Mouse (Mus musculus) liver, adult 2 months (tissue): ENCODE measurements around the gene Sap30. TPM values are rescaled to one million over a fixed set of nuclear protein-coding genes. Genes with fewer than 3 reads are reported as not detected.
"Not testable (repeated sequence)": the region's sequence is repeated elsewhere in the genome, so short reads cannot be mapped to it uniquely, and the experiment has no call there.

Experiments
- DNase-seq: peaks from one replicate; pipeline ENCODE4 v3.0.0-alpha.2; 2011; ENCODE audit warnings: low read depth, low spot score; ENCODE audit errors: extremely low read depth
- H3K27ac ChIP-seq: fragments of 200-500 bp; replicated peaks from 2 replicates; pipeline ENCODE4 v1.5.1; 2012; ENCODE audit warnings: low read depth, mild to moderate bottlenecking, control low read depth, inconsistent platforms, low read length; ENCODE audit not compliant: insufficient read depth
- H3K27me3 ChIP-seq: fragments of 200-500 bp; 2 replicates; pipeline ENCODE4 v1.6.1; 2012; ENCODE audit warnings: mild to moderate bottlenecking, moderate library complexity, low read length, inconsistent platforms; ENCODE audit not compliant: control insufficient read depth, insufficient read depth
- H3K36me3 ChIP-seq: fragments of 200-500 bp; 2 replicates; pipeline ENCODE4 v1.6.1; 2012; ENCODE audit warnings: low read length, inconsistent platforms; ENCODE audit not compliant: control insufficient read depth, insufficient read depth
- H3K4me1 ChIP-seq: fragments of 200-500 bp; 2 replicates; pipeline ENCODE4 v1.6.1; 2011; ENCODE audit warnings: low read length; ENCODE audit not compliant: control insufficient read depth, insufficient read depth
- H3K4me3 ChIP-seq: fragments of 200-500 bp; 2 replicates; pipeline ENCODE4 v1.5.1; 2011; ENCODE audit warnings: low read depth, mild to moderate bottlenecking, control low read depth, low read length, moderate library complexity; ENCODE audit not compliant: insufficient read depth
- H3K79me2 ChIP-seq: fragments of 200-500 bp; 2 replicates; pipeline ENCODE4 v1.6.1; 2012; ENCODE audit warnings: inconsistent platforms, mild to moderate bottlenecking, low read length, moderate library complexity; ENCODE audit not compliant: control insufficient read depth, insufficient read depth
- H3K9ac ChIP-seq: fragments of 200-500 bp; 2 replicates; pipeline ENCODE4 v1.6.1; 2012; ENCODE audit warnings: low read depth, mild to moderate bottlenecking, control low read depth, inconsistent platforms, low read length
- CTCF ChIP-seq: fragments of 200-500 bp; IDR thresholded peaks from 2 replicates; pipeline ENCODE4 v1.5.1; 2011; ENCODE audit warnings: low read depth, low read length, control low read depth
- POLR2A ChIP-seq: fragments of 200-500 bp; IDR thresholded peaks from 2 replicates; pipeline ENCODE4 v1.6.1; 2011; ENCODE audit warnings: low read length, control low read depth; ENCODE audit not compliant: insufficient read depth; ENCODE audit errors: extremely low read depth
- WGBS: fragments of 180-500 bp; shearing (Covaris S2); methylation state at CpG from one replicate; pipeline ENCODE4 v1.1.7; 2018; 5-methylcytosine and 5-hydroxymethylcytosine counted together
- polyA plus RNA-seq: library from polyadenylated mRNA; depleted of rRNA; stranded (reverse); fragments of >200 nt; gene quantifications from 2 replicates; pipeline ENCODE4 v1.2.3, GENCODE M21; 2012
- total RNA-seq: library from RNA; depleted of rRNA; stranded (reverse); fragments of >200 nt; gene quantifications from 2 replicates; pipeline ENCODE4 v1.2.3, GENCODE M21; 2014

The Sap30 gene
- total and polyA plus RNA-seq, 2 experiments: 3.5 to 5.6 TPM

DNA sequence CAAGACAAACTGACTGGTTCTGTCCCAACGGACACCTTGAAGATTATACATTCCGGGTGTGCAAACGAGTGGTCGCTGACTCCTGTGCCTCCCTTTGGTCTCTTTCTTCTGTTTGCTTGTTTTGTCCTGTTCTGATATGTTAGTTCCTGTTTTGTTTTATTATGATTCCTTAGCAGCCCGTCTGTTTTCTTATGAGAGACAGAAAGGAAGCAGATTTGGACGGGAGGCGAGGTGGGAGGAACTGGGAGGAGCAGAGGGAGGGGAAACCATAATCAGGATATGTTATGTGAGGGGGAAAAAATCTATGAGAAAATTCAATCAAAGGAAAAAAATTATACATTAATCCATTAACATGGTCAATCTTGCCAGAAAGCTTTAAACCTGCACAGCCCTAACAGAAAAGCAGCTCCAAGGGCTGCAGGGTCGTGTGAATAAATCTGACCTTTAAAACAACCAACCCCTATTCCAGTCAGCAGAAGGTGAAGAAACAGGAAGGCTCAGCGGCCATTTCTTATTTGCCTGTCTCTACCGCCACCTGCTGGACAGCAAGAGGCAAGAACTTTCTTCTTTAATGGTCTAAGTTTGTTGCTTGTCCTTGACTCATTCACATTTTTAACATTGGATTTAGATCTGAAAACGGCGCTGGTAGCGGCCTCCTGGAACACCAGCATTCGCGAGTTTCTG lies 43.1 kb upstream of the Sap30 start:
- TF ChIP-seq POLR2A: no peak
- peak; percentile 69 for TF ChIP-seq CTCF
- peak overlapping the region; percentile 28; the same call in 1 of the 2 replicates for H3K9ac ChIP-seq
- peaks cover 2% of the 10 kb centered on the region; the same call in 1 of the 2 replicates for H3K4me1 ChIP-seq
- H3K79me2 ChIP-seq: no peaks in the 10 kb centered on the region
- H3K4me3 ChIP-seq: peak overlapping the region; percentile 38
- H3K36me3 ChIP-seq: no peaks in the 10 kb centered on the region
- H3K27ac ChIP-seq: peak overlapping the region; percentile 52
- H3K27me3 ChIP-seq: no peaks in the 10 kb centered on the region
- peak; percentile 84 for DNase-seq
- 8% methylated on average over 15 of the region's 15 CpGs for WGBS

GRCm38 (mm10) chr8:57530238-57530637 lies 42.6 kb upstream of the Sap30 start:
- WGBS: 51% methylated on average over 13 of the region's 13 CpGs

GRCm38 (mm10) chr8:57528036-57528435 lies 40.4 kb upstream of the Sap30 start:
- Histone ChIP-seq H3K4me1 (peaks cover 2% of the 10 kb centered on the region; the same call in 1 of the 2 replicates), H3K4me3 (no peak overlapping the region), H3K9ac (no peak overlapping the region), H3K27me3 (no peaks in the 10 kb centered on the region), H3K36me3 (no peaks in the 10 kb centered on the region), H3K79me2 (no peaks in the 10 kb centered on the region), H3K27ac (no peak overlapping the region)
- 100% methylated on average over 1 of the region's 1 CpGs for WGBS
- DNase-seq: no peak
- TF ChIP-seq CTCF (no peak), POLR2A (no peak)

More at GRCm38 (mm10) chr8:57530238-57530637, 42.6 kb upstream of the Sap30 start:
- peak overlapping the region; percentile 52 for H3K27ac ChIP-seq
- no peaks in the 10 kb centered on the region for H3K36me3 ChIP-seq
- TF ChIP-seq CTCF (no peak), POLR2A (no peak)
- no peaks in the 10 kb centered on the region for H3K27me3 ChIP-seq
- peak; percentile 70 for DNase-seq
- H3K9ac ChIP-seq: peak overlapping the region; percentile 26; the same call in 1 of the 2 replicates
- no peaks in the 10 kb centered on the region for H3K79me2 ChIP-seq
- H3K4me1 ChIP-seq: peaks cover 2% of the 10 kb centered on the region; the same call in 1 of the 2 replicates
- H3K4me3 ChIP-seq: peak overlapping the region; percentile 38; the same call in 1 of the 2 replicates

DNA sequence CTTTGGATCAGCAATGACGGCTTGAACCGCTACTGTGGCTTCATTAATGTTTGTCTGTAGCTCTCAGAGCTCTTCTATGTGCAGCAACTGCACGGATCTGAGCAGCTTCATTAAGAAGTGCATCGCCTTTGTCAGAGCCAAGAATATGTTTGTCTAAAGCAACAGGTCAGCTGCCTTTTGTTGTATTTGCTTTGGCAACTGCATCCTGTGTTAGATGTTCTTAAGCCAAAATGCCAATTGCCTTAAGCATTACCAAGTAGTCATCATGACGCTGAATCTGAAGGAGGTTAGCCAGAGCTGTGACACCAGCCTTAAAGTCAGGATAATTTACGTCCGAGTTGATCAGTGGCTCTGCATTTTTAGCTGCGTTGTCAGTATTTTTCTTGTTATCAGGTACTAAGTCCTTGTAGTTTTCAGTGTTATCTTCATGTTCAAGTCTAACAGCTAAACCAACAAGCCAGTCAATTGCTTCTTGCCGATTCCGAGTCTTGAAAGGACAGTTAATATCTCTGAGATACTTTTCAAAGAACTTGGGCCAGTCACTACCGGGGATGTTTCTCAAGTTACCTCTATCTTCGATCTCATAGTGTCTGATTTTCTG lies 32.6 kb upstream of the Sap30 start:
- TF ChIP-seq POLR2A: no peak
- TF ChIP-seq CTCF: no peak
- no peak overlapping the region for H3K9ac ChIP-seq
- H3K27me3 ChIP-seq: no peaks in the 10 kb centered on the region

DNA sequence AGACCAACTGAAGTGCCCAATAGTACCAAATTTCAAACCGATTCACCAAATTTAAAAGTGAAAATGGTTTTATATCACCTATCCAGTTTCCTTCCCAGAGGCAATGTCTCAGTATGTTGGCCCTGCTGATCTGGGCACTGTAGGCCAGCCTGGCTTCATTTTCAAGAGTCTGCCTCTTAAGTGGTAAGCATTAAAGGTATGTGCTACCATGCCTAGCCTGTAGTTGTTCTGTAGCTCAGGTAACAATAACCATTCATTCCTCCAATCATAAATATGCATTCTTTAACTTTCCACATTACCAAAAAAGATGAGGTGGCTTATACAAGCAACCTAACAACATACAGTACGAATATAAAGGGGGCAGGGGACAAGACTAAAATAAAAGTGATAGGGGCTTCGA lies 30.1 kb upstream of the Sap30 start:
- DNase-seq: no peak
- 92% methylated on average over 3 of the region's 3 CpGs for WGBS
- Histone ChIP-seq H3K4me3 (no peak overlapping the region), H3K27ac (no peak overlapping the region), H3K9ac (no peak overlapping the region), H3K36me3 (peaks cover 5% of the 10 kb centered on the region), H3K4me1 (no peaks in the 10 kb centered on the region; the same call in 1 of the 2 replicates), H3K27me3 (no peaks in the 10 kb centered on the region), H3K79me2 (no peaks in the 10 kb centered on the region)
- TF ChIP-seq POLR2A (no peak), CTCF (no peak)

More for the DNA sequence above, 32.6 kb upstream of the Sap30 start:
- no peaks in the 10 kb centered on the region for H3K79me2 ChIP-seq
- peak; percentile 82 for DNase-seq
- no peak overlapping the region for H3K27ac ChIP-seq
- H3K36me3 ChIP-seq: no peaks in the 10 kb centered on the region; the same call in 1 of the 2 replicates
- no peak overlapping the region for H3K4me3 ChIP-seq
- 55% methylated on average over 12 of the region's 12 CpGs for WGBS
- H3K4me1 ChIP-seq: no peaks in the 10 kb centered on the region; the same call in 1 of the 2 replicates

- not testable (repeated sequence) for H3K9ac ChIP-seq, H3K27me3 ChIP-seq, H3K36me3 ChIP-seq, H3K4me3 ChIP-seq, H3K79me2 ChIP-seq, DNase-seq, H3K27ac ChIP-seq, H3K4me1 ChIP-seq
- 91% methylated on average over 5 of the region's 5 CpGs for WGBS
These were observed 29.0 kb upstream of the Sap30 start for GRCm38 (mm10) chr8:57516685-57517084.

DNA sequence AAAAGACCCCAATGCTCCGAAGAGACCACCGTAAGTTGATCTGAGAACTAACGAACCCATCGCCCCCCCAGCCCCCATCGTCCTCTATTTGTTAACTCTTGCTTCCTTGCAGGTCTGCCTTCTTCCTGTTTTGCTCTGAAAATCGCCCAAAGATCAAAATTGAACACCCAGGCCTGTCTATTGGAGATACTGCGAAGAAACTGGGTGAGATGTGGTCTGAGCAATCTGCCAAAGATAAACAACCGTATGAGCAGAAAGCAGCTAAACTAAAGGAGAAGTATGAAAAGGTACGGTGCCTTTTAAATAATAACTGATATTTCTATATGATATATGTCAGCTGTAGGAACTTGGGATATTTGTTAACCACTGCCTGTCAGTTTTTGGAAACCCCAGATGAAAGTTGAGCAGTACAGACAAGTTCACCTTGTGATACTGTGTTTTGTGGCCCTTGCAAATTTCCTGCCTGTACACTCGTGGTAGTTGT lies 25.6 kb upstream of the Sap30 start:
- H3K4me3 ChIP-seq, H3K79me2 ChIP-seq, DNase-seq, H3K4me1 ChIP-seq, H3K27me3 ChIP-seq, H3K27ac ChIP-seq, H3K9ac ChIP-seq, H3K36me3 ChIP-seq: not testable (repeated sequence)
- 25% methylated on average over 10 of the region's 10 CpGs for WGBS
